Mouse (Mus musculus) myocyte (in vitro differentiated cells): ENCODE data around the gene Btbd18. TPM values are rescaled to one million over a fixed set of nuclear protein-coding genes. Genes with fewer than 3 reads are reported as not detected.
"Not testable (repeated sequence)": the region's sequence is repeated elsewhere in the genome, so short reads cannot be mapped to it uniquely, and the experiment has no call there.

Source experiments
- H3K27me3 ChIP-seq: one replicate; pipeline ENCODE4 v1.6.1; 2011; ENCODE audit not compliant: control insufficient read depth, insufficient read depth, insufficient read length
- H3K36me3 ChIP-seq: one replicate; pipeline ENCODE4 v1.6.1; 2011; ENCODE audit not compliant: control insufficient read depth, insufficient read depth
- H3K4me2 ChIP-seq: one replicate; pipeline ENCODE4 v1.6.1; 2011; ENCODE audit warnings: low read depth, control low read depth
- H3K4me3 ChIP-seq: one replicate; pipeline ENCODE4 v1.5.1; 2011; ENCODE audit warnings: mild to moderate bottlenecking, control low read depth, moderate library complexity
- H3K79me2 ChIP-seq: one replicate; pipeline ENCODE4 v1.6.1; 2011; ENCODE audit not compliant: control insufficient read depth, insufficient read depth
- H3ac ChIP-seq: one replicate; pipeline ENCODE4 v1.6.1; 2011; ENCODE audit not compliant: control insufficient read depth, insufficient read length
- CEBPB ChIP-seq: IDR thresholded peaks from 2 replicates; pipeline ENCODE4 v1.6.1; 2011; ENCODE audit warnings: mild to moderate bottlenecking, moderate library complexity; ENCODE audit not compliant: poor library complexity, insufficient read depth, severe bottlenecking
- E2F4 ChIP-seq: IDR thresholded peaks from one replicate; pipeline ENCODE4 v1.6.1; 2011; ENCODE audit warnings: mild to moderate bottlenecking, control low read depth, moderate library complexity; ENCODE audit not compliant: insufficient read depth
- MAX ChIP-seq: IDR thresholded peaks from one replicate; pipeline ENCODE4 v1.6.1; 2011; ENCODE audit warnings: low read depth, mild to moderate bottlenecking, control low read depth
- MYOD1 ChIP-seq, 3 experiments: IDR thresholded peaks; one replicate each; pipeline ENCODE4 v1.6.1; 2011; ENCODE audit warnings: control low read depth in 2 of 3, low read depth in 2 of 3, mild to moderate bottlenecking in 2 of 3, moderate library complexity in 1 of 3; ENCODE audit not compliant: insufficient read length in 2 of 3, control insufficient read depth in 1 of 3
- MYOG ChIP-seq, 3 experiments: IDR thresholded peaks; one replicate each; pipeline ENCODE4 v1.6.1; 2011; ENCODE audit warnings: control low read depth in 2 of 3, low read depth in 2 of 3, mild to moderate bottlenecking in 2 of 3; ENCODE audit not compliant: insufficient read length in 2 of 3, control insufficient read depth in 1 of 3, insufficient read depth in 1 of 3
- POLR2A ChIP-seq: IDR thresholded peaks from one replicate; pipeline ENCODE4 v1.6.1; 2011; ENCODE audit warnings: low read depth, mild to moderate bottlenecking, control low read depth, moderate library complexity; ENCODE audit not compliant: insufficient read length
- POLR2AphosphoS2 ChIP-seq: IDR thresholded peaks from one replicate; pipeline ENCODE4 v1.6.1; 2011; ENCODE audit warnings: low read depth, control low read depth; ENCODE audit not compliant: insufficient read length
- REST ChIP-seq: IDR thresholded peaks from one replicate; pipeline ENCODE4 v1.6.1; 2011; ENCODE audit warnings: mild to moderate bottlenecking, control low read depth, moderate library complexity; ENCODE audit not compliant: insufficient read depth, insufficient read length
- SRF ChIP-seq: IDR thresholded peaks from one replicate; pipeline ENCODE4 v1.6.1; 2011; ENCODE audit warnings: low read depth; ENCODE audit not compliant: control insufficient read depth, insufficient read length
- TCF12 ChIP-seq: IDR thresholded peaks from one replicate; pipeline ENCODE4 v1.6.1; 2011; ENCODE audit warnings: mild to moderate bottlenecking, control low read depth; ENCODE audit not compliant: poor library complexity, insufficient read depth, severe bottlenecking
- TCF3 ChIP-seq: IDR thresholded peaks from one replicate; pipeline ENCODE4 v1.6.1; 2011; ENCODE audit warnings: low read depth, control low read depth; ENCODE audit not compliant: insufficient read length
- USF1 ChIP-seq: IDR thresholded peaks from one replicate; pipeline ENCODE4 v1.6.1; 2011; ENCODE audit warnings: low read depth, mild to moderate bottlenecking, control low read depth, moderate library complexity
- polyA plus RNA-seq: library from polyadenylated mRNA; unstranded; fragments of >200 nt; fragmentation: generic; extraction: Trizol; gene quantifications from one replicate; pipeline ENCODE4 v1.2.1, GENCODE M21; 2012; ENCODE audit warnings: missing spikeins

Btbd18 gene
- polyA plus RNA-seq, 1 experiment = 0.01 TPM

DNA sequence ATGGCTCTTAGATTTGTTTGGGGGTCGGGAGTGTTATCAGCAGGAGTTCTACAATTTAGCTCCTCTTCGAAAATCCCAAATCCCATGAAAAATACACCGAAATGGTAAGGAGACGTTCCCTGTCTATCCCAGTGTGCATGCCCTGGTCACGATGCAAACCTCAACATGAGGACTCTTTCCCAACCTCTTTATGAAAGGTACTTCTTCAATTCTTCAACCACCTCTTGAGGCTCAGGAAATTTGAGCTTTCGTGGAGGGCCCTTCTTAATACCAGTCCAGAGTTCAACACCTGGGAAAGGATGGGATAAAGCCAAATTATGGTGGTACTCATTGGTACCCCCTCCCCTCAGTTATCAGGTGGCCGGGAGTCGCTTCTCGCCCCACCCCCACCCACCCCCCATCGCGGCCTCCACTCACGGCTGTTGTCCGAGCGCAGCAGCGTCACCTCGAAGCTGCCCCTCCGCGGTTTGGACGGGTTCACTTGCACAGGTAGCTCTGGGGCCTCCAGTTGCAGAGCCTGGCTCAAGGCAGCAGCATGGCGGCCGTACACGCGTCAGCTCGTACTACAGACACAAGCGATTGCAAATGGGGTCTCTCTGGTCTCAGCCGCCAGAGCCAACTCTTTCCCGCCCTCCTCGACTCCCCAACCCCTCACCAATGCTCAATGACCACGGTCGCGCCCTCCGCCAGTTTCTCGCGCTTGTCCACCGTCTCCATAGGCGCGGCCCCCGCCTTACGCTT lies 11.1 kb downstream of the Btbd18 start:
- no peak for TF ChIP-seq MYOG (IDR thresholded peaks at IDR 0.05; ENCODE audit: control insufficient read depth in 1 of 3, insufficient read depth in 1 of 3, insufficient read length in 2 of 3, low read depth in 2 of 3)
- no peak for TF ChIP-seq TCF3
- no peak for TF ChIP-seq TCF12
- no peak for TF ChIP-seq MYOD1 (IDR thresholded peaks at IDR 0.05; ENCODE audit: control insufficient read depth in 1 of 3, insufficient read length in 2 of 3, low read depth in 2 of 3)

GRCm38 (mm10) chr2:84670569-84670933 lies 11.7 kb downstream of the Btbd18 start, which contains the start of gene Selenoh:
Gene Selenoh (minus strand): TSS chr2:84670770.
- TF ChIP-seq CEBPB = no peak
- peak; percentile 75 for TF ChIP-seq POLR2AphosphoS2
- no peak for TF ChIP-seq MYOD1 (IDR thresholded peaks at IDR 0.05; ENCODE audit: control insufficient read depth in 1 of 3, insufficient read length in 2 of 3, low read depth in 2 of 3)
- no peak for TF ChIP-seq MYOG (IDR thresholded peaks at IDR 0.05; ENCODE audit: control insufficient read depth in 1 of 3, insufficient read depth in 1 of 3, insufficient read length in 2 of 3, low read depth in 2 of 3)
- no peak for TF ChIP-seq POLR2A
- TF ChIP-seq USF1 = peak; percentile 99
- TF ChIP-seq MAX = peak; percentile 18
- TF ChIP-seq E2F4 = peak; percentile 92
- no peak for TF ChIP-seq SRF
- no peaks in the 10 kb centered on the region for H3K27me3 ChIP-seq
- peaks cover 15% of the 10 kb centered on the region for H3K79me2 ChIP-seq
- peak within 1 kb of the TSS; percentile 92 for H3K4me3 ChIP-seq
- H3K4me2 ChIP-seq = peak within 1 kb of the TSS; percentile 89
- H3ac ChIP-seq = peak within 1 kb of the TSS; percentile 91
- peaks cover 12% of the 10 kb centered on the region for H3K36me3 ChIP-seq

More for the DNA sequence above, 11.1 kb downstream of the Btbd18 start:
- peaks cover 15% of the 10 kb centered on the region for H3K79me2 ChIP-seq
- peak overlapping the region; percentile 91 for H3ac ChIP-seq
- peak overlapping the region; percentile 89 for H3K4me2 ChIP-seq
- H3K4me3 ChIP-seq = peak overlapping the region; percentile 92
- H3K36me3 ChIP-seq = peaks cover 12% of the 10 kb centered on the region
- no peaks in the 10 kb centered on the region for H3K27me3 ChIP-seq

DNA sequence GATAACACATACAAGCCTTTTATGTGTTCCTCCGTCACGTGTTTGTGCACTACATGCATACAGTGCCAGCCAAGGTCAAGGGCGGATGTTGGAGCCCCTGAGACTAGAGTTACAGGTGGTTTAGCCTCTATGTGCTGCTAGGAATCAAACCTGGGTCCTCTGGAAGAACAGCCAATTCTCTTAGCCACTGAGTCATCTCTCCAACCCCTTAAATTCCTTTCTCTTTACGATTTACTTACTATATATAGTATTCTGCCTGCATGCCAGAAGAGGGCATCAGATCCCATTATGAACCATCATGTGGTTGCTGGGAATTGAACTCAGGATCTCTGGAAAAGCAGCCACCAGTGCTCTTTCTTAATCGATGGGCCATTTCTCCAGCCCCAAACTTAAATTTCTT lies 12.7 kb downstream of the Btbd18 start:
- not testable (repeated sequence) for H3K4me2 ChIP-seq, H3K27me3 ChIP-seq, H3ac ChIP-seq
- peaks cover 12% of the 10 kb centered on the region for H3K36me3 ChIP-seq
- H3K79me2 ChIP-seq = peaks cover 19% of the 10 kb centered on the region
- H3K4me3 ChIP-seq = peak overlapping the region; percentile 92

DNA sequence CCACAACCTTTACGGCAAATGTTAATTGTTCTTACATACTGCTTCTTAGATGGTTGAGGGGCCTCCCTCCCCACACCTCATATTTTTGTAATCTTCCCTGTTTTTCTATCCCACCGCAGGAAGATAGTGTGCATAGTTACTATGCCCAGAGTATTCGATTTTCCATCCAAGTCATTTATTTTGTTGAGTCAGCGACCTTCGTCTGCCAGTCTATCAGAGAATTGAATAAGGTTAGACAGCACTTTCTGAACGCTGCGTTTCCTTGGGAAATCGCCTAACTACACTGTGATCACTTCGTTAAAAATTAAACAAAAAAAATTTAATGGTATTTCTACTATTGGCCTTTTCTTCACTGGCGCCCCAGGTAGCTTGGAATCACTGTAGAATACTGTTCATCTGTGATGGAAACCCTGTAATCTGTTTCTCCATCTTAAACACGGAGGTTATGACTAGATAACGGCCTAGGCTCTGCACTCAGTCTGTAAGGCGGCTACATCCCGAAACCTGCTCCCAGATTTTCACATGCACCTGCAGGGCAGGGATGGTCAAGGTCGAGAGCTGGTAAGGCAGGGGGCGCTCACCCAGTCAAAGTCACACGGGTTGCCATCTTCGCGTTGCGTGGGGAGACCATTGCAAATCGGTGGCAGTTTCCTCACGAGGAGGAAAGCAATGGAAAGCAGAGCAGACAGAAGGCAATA lies 18.5 kb downstream of the Btbd18 start:
- no peak for TF ChIP-seq POLR2AphosphoS2
- no peak for TF ChIP-seq POLR2A
- no peak for TF ChIP-seq SRF
- Histone ChIP-seq H3K36me3 (peaks cover 10% of the 10 kb centered on the region), H3K4me3 (peak overlapping the region; percentile 61), H3K79me2 (peaks cover 31% of the 10 kb centered on the region), H3K27me3 (no peaks in the 10 kb centered on the region), H3K4me2 (peak overlapping the region; percentile 89), H3ac (peak overlapping the region; percentile 26)

- Histone ChIP-seq H3K79me2 (peaks cover 31% of the 10 kb centered on the region), H3K36me3 (peaks cover 2% of the 10 kb centered on the region), H3ac (peak within 1 kb of the TSS; percentile 26), H3K4me2 (peak within 1 kb of the TSS; percentile 89), H3K27me3 (no peaks in the 10 kb centered on the region), H3K4me3 (peak within 1 kb of the TSS; percentile 61)
- TF ChIP-seq TCF3 = no peak
- no peak for TF ChIP-seq USF1
- no peak for TF ChIP-seq CEBPB
- no peak for TF ChIP-seq TCF12
- peak; percentile 65 for TF ChIP-seq POLR2A
- no peak for TF ChIP-seq MYOD1 (IDR thresholded peaks at IDR 0.05; ENCODE audit: control insufficient read depth in 1 of 3, insufficient read length in 2 of 3, low read depth in 2 of 3)
- TF ChIP-seq POLR2AphosphoS2 = peak; percentile 78
- no peak for TF ChIP-seq REST
- peak; percentile 50 for TF ChIP-seq E2F4
- TF ChIP-seq MAX = no peak
- TF ChIP-seq MYOG (IDR thresholded peaks at IDR 0.05; ENCODE audit: control insufficient read depth in 1 of 3, insufficient read depth in 1 of 3, insufficient read length in 2 of 3, low read depth in 2 of 3) = no peak
- TF ChIP-seq SRF = peak; percentile 47
These were observed 19.3 kb downstream of the Btbd18 start, which contains the start of the genes Gm28635 and Med19 for GRCm38 (mm10) chr2:84677968-84678880. Gene Gm28635 (minus strand): TSS chr2:84678041. Gene Med19 (plus strand): TSS chr2:84678402.
